Mouse (Mus musculus): ENCODE measurements at regions not wholly inside any gene's neighbourhood (a gene's known extent, or its start where the extent isn't known, plus 50 kb on each side); places are given as distances from the start of the nearest gene placed in this dataset.

- no peak for DNase-seq (ENCODE audit: low read depth in 1 of 2, low spot score in 2 of 2)
Measured at GRCm38 (mm10) chr5:46488140-46488942, 630.9 kb upstream of the Lcorl start.

GRCm38 (mm10) chr5:46486740-46487326 lies 629.4 kb upstream of the Lcorl start:
- no peak for DNase-seq (ENCODE audit: low read depth in 1 of 2, low spot score in 2 of 2)

GRCm38 (mm10) chr5:46456356-46456755 lies 598.9 kb upstream of the Lcorl start:
- no peak for DNase-seq (ENCODE audit: low read depth in 1 of 2, low spot score in 2 of 2)

GRCm38 (mm10) chr5:46448274-46448673 lies 590.9 kb upstream of the Lcorl start:
- DNase-seq (ENCODE audit: low read depth in 1 of 2, low spot score in 2 of 2), result no peak

- no peak for DNase-seq (ENCODE audit: low read depth in 1 of 2, low spot score in 2 of 2)
Measured at GRCm38 (mm10) chr5:46445844-46446243, 588.4 kb upstream of the Lcorl start.

- no peak for DNase-seq (ENCODE audit: low read depth in 1 of 2, low spot score in 2 of 2)
Measured at GRCm38 (mm10) chr5:46445122-46445521, 587.7 kb upstream of the Lcorl start.

- no peak for DNase-seq (ENCODE audit: low read depth in 1 of 2, low spot score in 2 of 2)
Measured at GRCm38 (mm10) chr5:46443805-46444340, 586.5 kb upstream of the Lcorl start.

GRCm38 (mm10) chr5:46442600-46443248 lies 585.3 kb upstream of the Lcorl start:
- DNase-seq (ENCODE audit: low read depth in 1 of 2, low spot score in 2 of 2), result no peak

GRCm38 (mm10) chr5:46441716-46442115 lies 584.3 kb upstream of the Lcorl start:
- no peak for DNase-seq (ENCODE audit: low read depth in 1 of 2, low spot score in 2 of 2)

GRCm38 (mm10) chr5:46431644-46432367 lies 574.4 kb upstream of the Lcorl start:
- DNase-seq (ENCODE audit: low read depth in 1 of 2, low spot score in 2 of 2), result no peak

GRCm38 (mm10) chr5:46422738-46423137 lies 565.3 kb upstream of the Lcorl start:
- DNase-seq (ENCODE audit: low read depth in 1 of 2, low spot score in 2 of 2), result no peak

- no peak for DNase-seq (ENCODE audit: low read depth in 1 of 2, low spot score in 2 of 2)
Measured at GRCm38 (mm10) chr5:46406969-46407368, 549.6 kb upstream of the Lcorl start.

- no peak for DNase-seq (ENCODE audit: low read depth in 1 of 2, low spot score in 2 of 2)
Measured at GRCm38 (mm10) chr5:46406404-46406803, 549.0 kb upstream of the Lcorl start.

- no peak for DNase-seq (ENCODE audit: low read depth in 1 of 2, low spot score in 2 of 2)
Measured at GRCm38 (mm10) chr5:46386591-46386990, 529.2 kb upstream of the Lcorl start.

- no peak for DNase-seq (ENCODE audit: low read depth in 1 of 2, low spot score in 2 of 2)
Measured at GRCm38 (mm10) chr5:46367328-46367727, 509.9 kb upstream of the Lcorl start.

GRCm38 (mm10) chr5:46363661-46364060 lies 506.2 kb upstream of the Lcorl start:
- no peak for DNase-seq (ENCODE audit: low read depth in 1 of 2, low spot score in 2 of 2)

GRCm38 (mm10) chr5:46361637-46362036 lies 504.2 kb upstream of the Lcorl start:
- no peak for DNase-seq (ENCODE audit: low read depth in 1 of 2, low spot score in 2 of 2)

GRCm38 (mm10) chr5:46348448-46348847 lies 491.0 kb upstream of the Lcorl start:
- DNase-seq (ENCODE audit: low read depth in 1 of 2, low spot score in 2 of 2), result no peak

GRCm38 (mm10) chr5:46347368-46348083 lies 490.1 kb upstream of the Lcorl start:
- peak in 1 of 2 experiments; percentile 12 for DNase-seq (ENCODE audit: low read depth in 1 of 2, low spot score in 2 of 2)

- DNase-seq (ENCODE audit: low read depth in 1 of 2, low spot score in 2 of 2), result no peak
Measured at GRCm38 (mm10) chr5:46338461-46338860, 481.0 kb upstream of the Lcorl start.

GRCm38 (mm10) chr5:46330880-46331279 lies 473.5 kb upstream of the Lcorl start:
- DNase-seq (ENCODE audit: low read depth in 1 of 2, low spot score in 2 of 2), result no peak
